Mouse (Mus musculus): ENCODE measurements around the gene Pi4kb.

DNA sequence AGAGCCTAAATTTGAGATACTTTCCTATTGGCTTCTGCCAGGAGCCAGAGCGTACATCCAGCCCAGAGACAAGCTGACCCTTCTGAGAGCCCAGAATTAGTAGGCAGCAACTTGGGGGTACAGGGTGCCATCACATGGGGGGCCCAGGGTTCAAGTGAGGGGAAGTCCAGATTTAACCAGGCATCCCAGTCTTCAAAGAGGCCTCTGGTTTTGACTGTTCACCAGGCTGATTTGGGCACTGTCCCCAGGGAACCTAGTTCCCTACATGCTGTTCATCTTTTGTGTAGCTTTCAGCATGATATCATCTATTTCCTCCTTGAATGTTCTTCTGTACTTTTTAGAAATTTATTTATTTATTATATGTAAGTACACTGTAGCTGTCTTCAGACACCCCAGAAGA, 9.5 kb upstream of the Pi4kb start:
- TF ChIP-seq CTCF (IDR thresholded peaks at IDR 0.05; ENCODE audit: insufficient read depth, low read depth, low read length) (no peak), POLR2A (IDR thresholded peaks at IDR 0.05; ENCODE audit: insufficient read depth, low read depth, low read length) (no peak)

All from olfactory bulb, adult 2 months (tissue).